Mouse (Mus musculus) adrenal gland, adult 8-10 months (tissue): ENCODE measurements around the gene Doc2g. TPM values are rescaled to one million over a fixed set of nuclear protein-coding genes. Genes with fewer than 3 reads are reported as not detected.

Experiments used
- DNase-seq: peaks from one replicate; pipeline ENCODE4 v3.0.0; 2022
- total RNA-seq, 4 experiments: library from RNA; stranded (reverse); gene quantifications; 2 replicates each; pipeline ENCODE4 v1.2.4; 2022

The Doc2g gene
- total RNA-seq, 4 experiments from 2014 or later, result 1.5 to 2.5 (median 1.7) TPM

DNA sequence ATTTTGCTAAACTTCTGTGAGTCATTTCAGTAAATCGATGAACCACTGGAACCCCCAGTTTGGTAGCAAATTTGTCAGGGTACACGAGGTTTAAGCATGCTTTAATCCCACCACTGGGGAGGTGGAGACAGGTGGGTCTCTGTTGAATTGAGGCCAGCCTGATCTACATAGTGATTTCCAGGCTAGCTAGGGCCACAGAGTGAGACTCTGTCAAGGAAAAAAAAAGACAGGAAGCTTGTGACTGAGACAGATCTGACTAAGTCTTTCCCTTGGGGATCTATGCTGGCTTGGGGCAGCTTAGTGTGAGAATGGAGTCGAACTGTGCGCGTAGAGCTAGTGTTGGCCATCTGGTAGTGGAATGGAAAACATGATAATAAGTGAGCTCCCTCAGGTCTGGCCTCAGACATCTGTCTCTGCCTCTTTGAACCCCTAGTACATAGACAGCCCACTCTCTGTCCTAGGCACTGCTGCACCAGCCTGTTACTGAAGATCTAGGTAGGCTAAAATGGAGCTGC, 49.5 kb downstream of the Doc2g start:
- DNase-seq, result no peak

- DNase-seq, result no peak
Observed at GRCm38 (mm10) chr19:4054613-4055012, 51.5 kb downstream of the Doc2g start.

GRCm38 (mm10) chr19:4055216-4055946, 52.3 kb downstream of the Doc2g start:
- no peak for DNase-seq

DNA sequence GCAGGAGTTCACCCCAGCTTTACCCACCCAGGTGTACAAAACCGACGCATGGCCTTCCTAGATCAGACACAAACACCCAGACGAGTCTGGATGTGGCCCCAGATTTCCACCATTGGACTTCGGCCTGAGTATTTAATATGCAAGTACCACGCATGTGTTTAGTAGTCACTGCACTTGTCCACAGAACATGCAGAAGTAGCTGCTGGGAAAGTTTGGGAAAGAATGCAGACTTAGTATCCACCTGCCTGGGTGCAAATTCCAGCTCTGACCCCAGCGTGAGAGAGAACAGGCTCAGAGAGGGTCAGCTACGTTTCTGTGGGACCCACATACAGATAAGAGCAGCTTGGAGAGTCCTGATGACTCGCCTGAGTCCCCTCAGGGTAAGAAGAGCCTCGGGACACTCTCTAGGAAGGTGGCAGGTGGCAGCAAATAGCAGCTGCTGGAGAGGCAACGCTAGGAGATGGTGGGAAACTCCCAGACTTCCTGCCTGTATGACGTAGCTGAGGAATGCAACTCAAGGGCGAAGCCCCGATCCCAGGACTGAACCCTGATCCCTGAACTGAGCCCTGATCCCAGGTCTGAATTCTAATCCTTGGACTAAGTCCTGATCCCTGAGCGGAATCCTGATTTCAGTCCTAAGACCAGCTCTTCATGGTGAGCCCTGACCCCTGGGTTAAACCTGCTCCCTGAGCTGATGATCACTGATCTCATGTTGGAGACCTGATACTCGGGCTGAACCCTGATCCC, 53.0 kb downstream of the Doc2g start:
- DNase-seq, result no peak

Other genes starting within 250 kb of the Doc2g start
- gene Kmt5b, start 235.9 kb upstream of the Doc2g start, total RNA-seq, result 10 to 100 TPM; 46.7 to 80.0 (median 62.7) TPM
- 100 to 1,000 TPM in 1 of 4 experiments, 10 to 100 TPM in 3; 69.8 to 329 (median 93.5) TPM for gene Chka, start 151.5 kb upstream of the Doc2g start, total RNA-seq
- gene Tcirg1, start 96.2 kb upstream of the Doc2g start, total RNA-seq, result 100 to 1,000 TPM in 2 of 4 experiments, 10 to 100 TPM in 2; 55.6 to 133 (median 95.0) TPM
- gene Ndufs8, start 90.5 kb upstream of the Doc2g start, total RNA-seq, result 100 to 1,000 TPM; 241 to 358 (median 291) TPM
- gene Aldh3b1, start 73.5 kb upstream of the Doc2g start, total RNA-seq, result 100 to 1,000 TPM in 2 of 4 experiments, 10 to 100 TPM in 2; 35.5 to 262 (median 145) TPM
- gene Unc93b1, start 68.1 kb upstream of the Doc2g start, total RNA-seq, result 10 to 100 TPM; 69.4 to 85.5 (median 71.5) TPM
- gene Aldh3b3, start 44.7 kb upstream of the Doc2g start, total RNA-seq, result 1 to 10 TPM in 2 of 4 experiments, under 1 TPM in 2; 0.11 to 1.5 (median 0.88) TPM
- 10 to 100 TPM in 2 of 4 experiments, 1 to 10 TPM in 2; 4.5 to 15.8 (median 9.7) TPM for gene Aldh3b2, start 31.0 kb upstream of the Doc2g start, total RNA-seq
- gene Acy3, start 16.7 kb upstream of the Doc2g start, total RNA-seq, result 10 to 100 TPM; 17.9 to 37.7 (median 23.4) TPM
- not detected for gene Tbx10, start 10.6 kb upstream of the Doc2g start, total RNA-seq
- gene Nudt8, start 2.7 kb upstream of the Doc2g start, total RNA-seq, result 10 to 100 TPM; 22.8 to 27.3 (median 24.7) TPM
- gene Gm49405, start 2.7 kb upstream of the Doc2g start, total RNA-seq, result 1 to 10 TPM in 3 of 4 experiments, under 1 TPM in 1; 0.61 to 1.7 (median 1.3) TPM
- 100 to 1,000 TPM; 235 to 340 (median 280) TPM for gene Ndufv1, start 9.5 kb downstream of the Doc2g start, total RNA-seq
- gene Gstp1, start 34.7 kb downstream of the Doc2g start, total RNA-seq, result 100 to 1,000 TPM; 366 to 409 (median 394) TPM
- 10 to 100 TPM; 45.4 to 79.1 (median 67.8) TPM for gene Gstp2, start 42.7 kb downstream of the Doc2g start, total RNA-seq
- 1 to 10 TPM in 1 of 4 experiments, under 1 TPM in 3; 0.56 to 1.1 (median 0.77) TPM for gene Gstp3, start 56.3 kb downstream of the Doc2g start, total RNA-seq
- gene Cabp2, start 78.3 kb downstream of the Doc2g start, total RNA-seq, result not detected
- gene Cdk2ap2, start 93.9 kb downstream of the Doc2g start, total RNA-seq, result 100 to 1,000 TPM; 100 to 146 (median 129) TPM
- gene Pitpnm1, start 96.7 kb downstream of the Doc2g start, total RNA-seq, result 100 to 1,000 TPM in 1 of 4 experiments, 10 to 100 TPM in 3; 57.1 to 119 (median 84.1) TPM
- 100 to 1,000 TPM; 129 to 143 (median 134) TPM for gene Aip, start 122.5 kb downstream of the Doc2g start, total RNA-seq
- gene Gpr152, start 136.5 kb downstream of the Doc2g start, total RNA-seq, result under 1 TPM in 2 of 4 experiments, not detected in 2; 0.06 to 0.08 TPM
- gene Cabp4, start 140.7 kb downstream of the Doc2g start, total RNA-seq, result under 1 TPM; 0.23 to 0.59 (median 0.39) TPM
- 100 to 1,000 TPM; 174 to 210 (median 184) TPM for gene Coro1b, start 145.3 kb downstream of the Doc2g start, total RNA-seq
- gene Ptprcap, start 150.3 kb downstream of the Doc2g start, total RNA-seq, result 1 to 10 TPM; 2.2 to 4.4 (median 3.4) TPM
- 10 to 100 TPM; 29.2 to 53.0 (median 46.7) TPM for gene Rps6kb2, start 160.0 kb downstream of the Doc2g start, total RNA-seq
- gene Carns1, start 172.2 kb downstream of the Doc2g start, total RNA-seq, result 1 to 10 TPM; 3.6 to 6.8 (median 5.2) TPM
- gene Tbc1d10c, start 188.0 kb downstream of the Doc2g start, total RNA-seq, result 1 to 10 TPM; 1.6 to 2.8 (median 1.9) TPM
- 100 to 1,000 TPM; 371 to 396 (median 387) TPM for gene Ppp1ca, start 188.8 kb downstream of the Doc2g start, total RNA-seq
- gene Rad9a, start 198.3 kb downstream of the Doc2g start, total RNA-seq, result 10 to 100 TPM in 3 of 4 experiments, 1 to 10 TPM in 1; 8.7 to 14.3 (median 11.9) TPM
- gene Clcf1, start 210.9 kb downstream of the Doc2g start, total RNA-seq, result 10 to 100 TPM in 1 of 4 experiments, 1 to 10 TPM in 3; 4.5 to 14.4 (median 7.6) TPM
- gene AC109138.7, start 211.0 kb downstream of the Doc2g start, total RNA-seq, result not detected
- gene Pold4, start 228.6 kb downstream of the Doc2g start, total RNA-seq, result 10 to 100 TPM; 39.0 to 53.5 (median 52.4) TPM